Mouse (Mus musculus): Measurements from ENCODE around the gene Tmem80. TPM values are rescaled to one million over a fixed set of nuclear protein-coding genes. Genes with fewer than 3 reads are reported as not detected.

Tmem80 gene
- polyA plus RNA-seq (2015; fragmentation: Nextera tagmentation; extraction: Ambion mirVana), result 22.8 and 26.0 TPM in 2 replicates

GRCm38 (mm10) chr7:141327469-141328372 lies at the start of gene Tmem80, which contains the start of gene Deaf1:
Tmem80 (plus strand) TSS chr7:141327739.
Deaf1 (minus strand) TSS chr7:141327690.

DNA sequence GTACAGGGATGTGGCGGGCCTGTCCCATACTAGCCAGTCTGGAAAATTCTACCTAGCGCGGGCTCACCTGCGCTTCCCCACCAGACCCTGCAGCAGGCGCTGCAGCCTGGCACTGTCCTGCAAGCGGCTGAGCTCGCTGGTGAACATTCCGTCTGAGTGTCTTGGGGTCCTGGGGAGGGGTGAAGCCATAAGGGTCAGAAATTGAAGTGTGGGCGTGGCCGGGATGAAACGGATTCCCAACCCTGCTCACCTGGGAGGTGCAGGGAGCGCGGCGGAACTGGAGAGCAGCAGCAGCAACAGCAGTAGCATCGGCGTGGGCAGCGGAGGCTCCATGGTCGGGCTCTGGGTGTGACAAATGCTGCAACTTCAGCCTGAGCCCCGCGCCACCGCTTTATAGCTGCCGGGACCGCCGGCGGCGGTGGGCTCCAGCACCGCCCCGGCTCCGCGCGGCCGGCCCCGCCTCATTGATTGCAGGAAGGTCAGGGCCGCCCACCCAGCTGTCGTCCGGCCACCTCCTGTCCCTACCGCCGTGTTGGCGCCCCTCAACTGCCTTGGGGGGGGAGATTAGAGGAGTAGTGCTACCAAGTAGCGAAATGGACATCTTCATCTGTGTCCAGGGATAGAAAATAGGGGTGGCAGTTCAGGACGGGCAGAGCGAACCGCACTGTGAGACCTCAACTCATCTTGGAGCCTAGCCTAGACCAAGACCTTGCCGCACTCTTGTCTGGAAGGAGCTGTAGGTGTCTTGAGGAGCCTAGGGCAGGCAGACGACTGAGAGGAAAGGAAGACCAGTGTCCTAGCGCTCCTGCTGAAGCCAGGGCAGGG lies 48.6 kb upstream of the Tmem80 start, which contains the start of gene Sct:
Sct (minus strand) TSS at position 368 of the 825 bp plus-strand sequence.

GRCm38 (mm10) chr7:141291921-141292582 lies 35.5 kb upstream of the Tmem80 start, which contains the start of gene Drd4:
Drd4 (plus strand) TSS chr7:141292006.

GRCm38 (mm10) chr7:141338576-141339131 lies 11.1 kb downstream of the Tmem80 start, which contains the start of gene Eps8l2:
Eps8l2 (plus strand) TSS chr7:141338880.

Other genes with a start within 250 kb of the Tmem80 start
- 29.1 and 32.9 TPM in 2 replicates for gene Pkp3, start 249.5 kb upstream of the Tmem80 start, polyA plus RNA-seq (2015; fragmentation: Nextera tagmentation; extraction: Ambion mirVana)
- 4.8 and 5.7 TPM in 2 replicates for gene Sigirr, start 227.2 kb upstream of the Tmem80 start, polyA plus RNA-seq (2015; fragmentation: Nextera tagmentation; extraction: Ambion mirVana)
- gene Ano9, start 209.9 kb upstream of the Tmem80 start, polyA plus RNA-seq (2015; fragmentation: Nextera tagmentation; extraction: Ambion mirVana), result 3.7 and 5.5 TPM in 2 replicates
- 30.7 and 33.0 TPM in 2 replicates for gene Ptdss2, start 205.4 kb upstream of the Tmem80 start, polyA plus RNA-seq (2015; fragmentation: Nextera tagmentation; extraction: Ambion mirVana)
- gene Rnh1, start 154.9 kb upstream of the Tmem80 start, polyA plus RNA-seq (2015; fragmentation: Nextera tagmentation; extraction: Ambion mirVana), result 194 and 223 TPM in 2 replicates
- 116 and 122 TPM in 2 replicates for gene Hras, start 133.7 kb upstream of the Tmem80 start, polyA plus RNA-seq (2015; fragmentation: Nextera tagmentation; extraction: Ambion mirVana)
- gene Lrrc56, start 133.6 kb upstream of the Tmem80 start, polyA plus RNA-seq (2015; fragmentation: Nextera tagmentation; extraction: Ambion mirVana), result 2.4 and 3.4 TPM in 2 replicates
- 1.4 and 1.7 TPM in 2 replicates for gene Lmntd2, start 113.7 kb upstream of the Tmem80 start, polyA plus RNA-seq (2015; fragmentation: Nextera tagmentation; extraction: Ambion mirVana)
- gene Rassf7, start 111.9 kb upstream of the Tmem80 start, polyA plus RNA-seq (2015; fragmentation: Nextera tagmentation; extraction: Ambion mirVana), result 72.5 and 76.7 TPM in 2 replicates
- gene Phrf1, start 99.0 kb upstream of the Tmem80 start, polyA plus RNA-seq (2015; fragmentation: Nextera tagmentation; extraction: Ambion mirVana), result 27.5 and 28.3 TPM in 2 replicates
- gene Irf7, start 61.3 kb upstream of the Tmem80 start, polyA plus RNA-seq (2015; fragmentation: Nextera tagmentation; extraction: Ambion mirVana), result 11.5 and 15.7 TPM in 2 replicates
- gene Cdhr5, start 51.0 kb upstream of the Tmem80 start, polyA plus RNA-seq (2015; fragmentation: Nextera tagmentation; extraction: Ambion mirVana), result 0.06 TPM in 1 of 2 replicates, not detected in the other
- gene Sct, start 48.6 kb upstream of the Tmem80 start, polyA plus RNA-seq (2015; fragmentation: Nextera tagmentation; extraction: Ambion mirVana), result 3.3 and 5.1 TPM in 2 replicates
- 0.31 and 0.36 TPM in 2 replicates for gene Drd4, start 35.7 kb upstream of the Tmem80 start, polyA plus RNA-seq (2015; fragmentation: Nextera tagmentation; extraction: Ambion mirVana)
- gene Deaf1, start within 50 bp of the Tmem80 start, polyA plus RNA-seq (2015; fragmentation: Nextera tagmentation; extraction: Ambion mirVana), result 30.4 and 32.7 TPM in 2 replicates
- gene Eps8l2, start 11.1 kb downstream of the Tmem80 start, polyA plus RNA-seq (2015; fragmentation: Nextera tagmentation; extraction: Ambion mirVana), result 31.7 and 35.1 TPM in 2 replicates
- gene Taldo1, start 64.5 kb downstream of the Tmem80 start, polyA plus RNA-seq (2015; fragmentation: Nextera tagmentation; extraction: Ambion mirVana), result 316 and 327 TPM in 2 replicates
- gene Gatd1, start 86.4 kb downstream of the Tmem80 start, polyA plus RNA-seq (2015; fragmentation: Nextera tagmentation; extraction: Ambion mirVana), result 29.3 and 32.7 TPM in 2 replicates
- 1.6 and 2.1 TPM in 2 replicates for gene Cend1, start 101.8 kb downstream of the Tmem80 start, polyA plus RNA-seq (2015; fragmentation: Nextera tagmentation; extraction: Ambion mirVana)
- gene Slc25a22, start 110.2 kb downstream of the Tmem80 start, polyA plus RNA-seq (2015; fragmentation: Nextera tagmentation; extraction: Ambion mirVana), result 12.2 and 14.8 TPM in 2 replicates
- gene Pidd1, start 116.3 kb downstream of the Tmem80 start, polyA plus RNA-seq (2015; fragmentation: Nextera tagmentation; extraction: Ambion mirVana), result 2.6 and 3.3 TPM in 2 replicates
- gene Rplp2, start 119.6 kb downstream of the Tmem80 start, polyA plus RNA-seq (2015; fragmentation: Nextera tagmentation; extraction: Ambion mirVana), result 916 and 931 TPM in 2 replicates
- 57.6 and 61.7 TPM in 2 replicates for gene Pnpla2, start 127.5 kb downstream of the Tmem80 start, polyA plus RNA-seq (2015; fragmentation: Nextera tagmentation; extraction: Ambion mirVana)
- 9.8 and 10.0 TPM in 2 replicates for gene Cracr2b, start 133.4 kb downstream of the Tmem80 start, polyA plus RNA-seq (2015; fragmentation: Nextera tagmentation; extraction: Ambion mirVana)
- gene Cd151, start 139.7 kb downstream of the Tmem80 start, polyA plus RNA-seq (2015; fragmentation: Nextera tagmentation; extraction: Ambion mirVana), result 36.5 and 40.4 TPM in 2 replicates
- gene Polr2l, start 147.4 kb downstream of the Tmem80 start, polyA plus RNA-seq (2015; fragmentation: Nextera tagmentation; extraction: Ambion mirVana), result 49.9 and 56.6 TPM in 2 replicates
- 120 and 142 TPM in 2 replicates for gene Tspan4, start 147.5 kb downstream of the Tmem80 start, polyA plus RNA-seq (2015; fragmentation: Nextera tagmentation; extraction: Ambion mirVana)
- 20.8 and 21.2 TPM in 2 replicates for gene Chid1, start 212.1 kb downstream of the Tmem80 start, polyA plus RNA-seq (2015; fragmentation: Nextera tagmentation; extraction: Ambion mirVana)
- 49.7 and 53.0 TPM in 2 replicates for gene Ap2a2, start 234.4 kb downstream of the Tmem80 start, polyA plus RNA-seq (2015; fragmentation: Nextera tagmentation; extraction: Ambion mirVana)